Mouse (Mus musculus): ENCODE data around the gene Rbm15b. TPM values are rescaled to one million over a fixed set of nuclear protein-coding genes. Genes with fewer than 3 reads are reported as not detected.

The Rbm15b gene
- polyA plus RNA-seq, 1 experiment from 2014 or later, result 1.6 TPM

DNA sequence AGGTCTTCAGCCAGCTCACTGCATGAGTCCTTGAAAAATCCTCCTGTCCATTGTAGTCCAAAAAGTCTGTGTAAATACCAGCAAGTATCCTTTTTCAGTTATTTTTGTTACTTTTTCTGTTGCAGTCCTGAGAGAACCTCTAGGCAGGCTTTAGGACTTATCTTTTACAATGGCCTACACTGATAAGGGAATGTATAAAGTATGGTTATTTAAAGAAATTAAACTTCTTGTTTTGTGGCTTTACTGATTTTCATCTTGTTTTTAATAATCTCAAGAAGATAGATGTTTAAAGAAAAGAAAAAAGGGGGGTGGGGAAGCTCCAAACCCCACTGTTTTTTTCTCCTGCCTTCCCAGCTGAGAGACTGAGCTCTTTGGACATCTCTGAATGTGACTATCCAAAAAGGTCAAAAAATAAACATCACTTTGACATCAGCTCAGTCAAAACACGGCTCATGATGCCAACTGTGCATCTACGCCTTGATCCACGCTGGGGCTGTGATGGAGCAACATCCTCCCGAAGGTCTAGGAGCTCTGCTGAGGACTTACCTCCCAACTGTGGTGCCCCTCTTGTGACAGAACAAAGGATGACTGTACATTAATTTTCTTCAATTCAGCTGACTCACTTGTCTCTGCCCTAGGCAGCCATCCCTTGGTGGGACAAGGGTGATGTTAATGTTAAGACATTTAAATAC, 16.0 kb upstream of the Rbm15b start:
- Histone ChIP-seq H3K4me2 (ENCODE audit: low read depth, low read length) (no peak overlapping the region), H3K4me1 (ENCODE audit: control insufficient read depth, low read depth, low read length) (no peaks in the 10 kb centered on the region), H3K9ac (ENCODE audit: low read depth, low read length) (no peak overlapping the region), H3K9me3 (replicated peaks; ENCODE audit: control insufficient read depth, low read length) (no peaks in the 10 kb centered on the region), H3K27me3 (ENCODE audit: control insufficient read depth, insufficient read depth, low read depth, low read length) (no peaks in the 10 kb centered on the region), H3K36me3 (ENCODE audit: control insufficient read depth, insufficient read depth) (no peaks in the 10 kb centered on the region), H3K4me3 (ENCODE audit: low read depth, low read length) (no peak overlapping the region), H3K27ac (ENCODE audit: low read length) (no peak overlapping the region)
- ATAC-seq (ENCODE audit: low read depth), result no peak
- 48% methylated on average over 4 of the region's 4 CpGs for WGBS (ENCODE audit: insufficient replicate concordance)

DNA sequence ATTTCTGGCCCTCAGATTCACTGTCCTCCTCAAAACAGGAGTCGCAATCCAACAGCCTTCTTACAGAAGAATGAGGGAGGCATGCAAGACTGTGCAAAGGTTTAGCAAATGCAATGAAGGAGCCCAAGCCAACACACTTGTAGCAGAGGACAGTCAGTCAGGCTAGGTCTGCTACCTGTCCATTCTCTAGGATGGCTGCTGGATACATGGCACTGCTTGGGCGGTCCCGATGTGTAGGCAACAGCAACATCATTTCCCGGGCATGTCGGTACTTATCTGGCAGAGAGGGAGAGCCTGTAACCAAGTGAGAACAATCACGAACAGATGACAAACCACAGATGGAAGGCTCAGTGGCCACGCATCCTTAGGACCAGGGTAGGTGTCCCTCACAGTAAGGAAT, 14.4 kb upstream of the Rbm15b start:
- ATAC-seq (ENCODE audit: low read depth), result no peak
- no peak overlapping the region for H3K4me2 ChIP-seq (ENCODE audit: low read depth, low read length)
- WGBS (ENCODE audit: insufficient replicate concordance), result 60% methylated on average over 7 of the region's 7 CpGs

DNA sequence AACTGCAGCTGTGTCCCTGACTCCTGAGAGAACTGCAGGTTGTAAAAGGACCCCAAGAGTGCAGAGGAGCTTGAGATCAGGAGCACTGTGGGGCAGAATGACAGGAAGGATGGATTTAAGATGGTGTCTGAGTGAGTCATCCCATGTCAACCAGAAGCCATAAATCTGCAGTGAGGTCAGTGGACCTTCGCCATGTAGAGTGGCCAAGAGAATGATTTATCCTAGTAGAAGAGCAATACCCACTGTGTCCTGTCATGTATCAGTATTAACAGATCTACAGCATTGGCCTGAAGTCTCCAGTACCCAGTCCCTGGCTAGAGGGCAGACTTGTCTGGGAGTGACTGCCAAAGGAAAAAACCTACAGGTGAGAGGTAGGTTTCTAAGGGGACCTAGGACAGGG, 11.7 kb upstream of the Rbm15b start:
- Histone ChIP-seq H3K27ac (ENCODE audit: low read length) (no peak overlapping the region), H3K9ac (ENCODE audit: low read depth, low read length) (no peak overlapping the region), H3K4me2 (ENCODE audit: low read depth, low read length) (no peak overlapping the region), H3K4me1 (ENCODE audit: control insufficient read depth, low read depth, low read length) (no peaks in the 10 kb centered on the region), H3K36me3 (ENCODE audit: control insufficient read depth, insufficient read depth) (no peaks in the 10 kb centered on the region), H3K9me3 (replicated peaks; ENCODE audit: control insufficient read depth, low read length) (no peaks in the 10 kb centered on the region), H3K27me3 (ENCODE audit: control insufficient read depth, insufficient read depth, low read depth, low read length) (no peaks in the 10 kb centered on the region), H3K4me3 (ENCODE audit: low read depth, low read length) (no peak overlapping the region)
- WGBS (ENCODE audit: insufficient replicate concordance), result 52% methylated on average over 1 of the region's 1 CpGs
- ATAC-seq (ENCODE audit: low read depth), result no peak

More for the DNA sequence above, 14.4 kb upstream of the Rbm15b start:
- Histone ChIP-seq H3K4me1 (ENCODE audit: control insufficient read depth, low read depth, low read length) (no peaks in the 10 kb centered on the region), H3K9ac (ENCODE audit: low read depth, low read length) (no peak overlapping the region), H3K27me3 (ENCODE audit: control insufficient read depth, insufficient read depth, low read depth, low read length) (no peaks in the 10 kb centered on the region), H3K9me3 (replicated peaks; ENCODE audit: control insufficient read depth, low read length) (no peaks in the 10 kb centered on the region), H3K27ac (ENCODE audit: low read length) (no peak overlapping the region), H3K36me3 (ENCODE audit: control insufficient read depth, insufficient read depth) (no peaks in the 10 kb centered on the region), H3K4me3 (ENCODE audit: low read depth, low read length) (no peak overlapping the region)

DNA sequence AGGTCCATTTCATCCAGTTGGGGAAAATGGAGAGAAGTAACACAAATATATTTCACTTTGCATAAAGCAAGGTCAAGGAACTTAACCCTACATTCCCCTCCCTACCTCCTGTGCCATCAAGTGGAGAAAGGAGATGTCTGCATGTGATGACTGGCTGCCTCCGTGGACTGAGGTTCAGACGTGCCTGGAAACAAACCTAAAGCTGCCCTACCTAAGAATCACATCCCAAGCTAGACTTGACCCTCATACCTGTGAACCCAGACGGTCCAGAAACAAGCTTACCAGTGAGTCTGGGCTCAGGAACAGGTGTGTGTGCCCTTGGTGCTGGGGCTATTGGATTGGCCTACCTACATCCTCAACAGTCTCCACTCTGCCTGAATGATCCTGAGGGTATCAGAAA, 6.1 kb upstream of the Rbm15b start:
- Histone ChIP-seq H3K9me3 (replicated peaks; ENCODE audit: control insufficient read depth, low read length) (no peaks in the 10 kb centered on the region), H3K27ac (ENCODE audit: low read length) (no peak overlapping the region), H3K36me3 (ENCODE audit: control insufficient read depth, insufficient read depth) (peaks cover 22% of the 10 kb centered on the region), H3K4me1 (ENCODE audit: control insufficient read depth, low read depth, low read length) (peaks cover 28% of the 10 kb centered on the region), H3K4me3 (ENCODE audit: low read depth, low read length) (no peak overlapping the region), H3K9ac (ENCODE audit: low read depth, low read length) (no peak overlapping the region), H3K4me2 (ENCODE audit: low read depth, low read length) (no peak overlapping the region), H3K27me3 (ENCODE audit: control insufficient read depth, insufficient read depth, low read depth, low read length) (no peaks in the 10 kb centered on the region)
- ATAC-seq (ENCODE audit: low read depth), result no peak
- whole genome bisulfite sequencing (ENCODE audit: insufficient replicate concordance), result 55% methylated on average over 3 of the region's 3 CpGs

DNA sequence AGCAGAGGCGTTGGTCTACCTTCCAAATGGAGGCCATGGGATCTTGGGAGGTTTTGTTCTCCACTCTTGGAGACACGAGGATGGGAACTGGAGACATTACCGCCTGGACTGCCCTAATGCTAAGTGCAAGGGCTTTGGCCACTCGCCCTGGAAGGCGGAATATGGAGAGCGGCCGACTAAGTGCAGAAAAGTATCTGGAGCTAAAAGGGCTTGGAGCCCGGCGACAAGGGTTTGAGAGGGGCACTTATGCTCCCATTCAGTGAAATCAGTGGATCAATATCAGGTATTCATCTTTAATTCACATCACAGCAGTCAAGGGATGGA, 5.3 kb upstream of the Rbm15b start:
- H3K4me1 ChIP-seq (ENCODE audit: control insufficient read depth, low read depth, low read length), result peaks cover 36% of the 10 kb centered on the region
- WGBS (ENCODE audit: insufficient replicate concordance), result 1% methylated on average over 9 of the region's 9 CpGs

DNA sequence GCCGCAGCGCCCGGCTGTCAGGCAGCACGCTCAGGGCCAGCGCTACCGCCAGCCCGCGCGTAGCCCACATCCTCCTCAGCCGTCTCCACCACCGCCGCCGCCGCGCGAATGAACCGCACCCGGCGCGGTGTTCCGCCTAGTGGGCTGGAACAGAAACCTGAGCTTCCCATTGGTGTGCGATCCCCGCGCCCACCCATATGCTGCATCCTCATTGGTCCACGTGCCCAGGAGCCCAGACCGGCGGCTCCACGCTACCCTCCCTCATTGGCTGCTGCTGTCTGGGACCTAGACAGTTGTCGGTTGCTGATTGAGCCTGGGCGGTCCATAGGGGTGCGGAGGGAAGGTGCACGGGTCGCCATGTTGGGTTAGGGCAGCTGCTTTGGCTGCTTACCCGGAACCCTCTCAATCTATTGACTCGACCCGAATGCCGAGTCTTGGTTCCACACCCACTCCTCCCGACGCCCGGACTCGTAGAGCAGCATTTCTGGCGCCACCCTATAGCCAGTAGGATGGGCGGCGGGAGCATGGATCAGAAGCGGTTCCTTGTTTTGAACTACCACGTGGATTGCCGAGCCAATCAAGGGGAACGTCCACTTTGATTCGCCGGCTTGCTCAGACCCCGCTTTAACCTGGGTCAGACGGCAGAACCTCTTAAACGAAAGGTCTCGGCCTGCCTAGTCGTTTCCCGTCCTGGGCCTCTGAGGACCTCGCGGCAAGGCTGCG, 4.8 kb upstream of the Rbm15b start, which contains the start of gene Manf:
Gene Manf (minus strand): TSS at position 151 of the 723 bp plus-strand sequence.
- WGBS (ENCODE audit: insufficient replicate concordance), result under 1% methylated on average over 59 of the region's 59 CpGs
- Histone ChIP-seq H3K4me3 (ENCODE audit: low read depth, low read length) (peak within 1 kb of the TSS; percentile 82), H3K27ac (ENCODE audit: low read length) (peak within 1 kb of the TSS; percentile 96), H3K36me3 (ENCODE audit: control insufficient read depth, insufficient read depth) (peaks cover 26% of the 10 kb centered on the region), H3K4me1 (ENCODE audit: control insufficient read depth, low read depth, low read length) (peaks cover 38% of the 10 kb centered on the region), H3K4me2 (ENCODE audit: low read depth, low read length) (peak within 1 kb of the TSS; percentile 95), H3K9ac (ENCODE audit: low read depth, low read length) (peak within 1 kb of the TSS; percentile 93), H3K27me3 (ENCODE audit: control insufficient read depth, insufficient read depth, low read depth, low read length) (no peaks in the 10 kb centered on the region), H3K9me3 (replicated peaks; ENCODE audit: control insufficient read depth, low read length) (no peaks in the 10 kb centered on the region)
- peak; percentile 95 for ATAC-seq (ENCODE audit: low read depth)

More for the DNA sequence above, 5.3 kb upstream of the Rbm15b start:
- H3K27me3 ChIP-seq (ENCODE audit: control insufficient read depth, insufficient read depth, low read depth, low read length), result no peaks in the 10 kb centered on the region
- H3K36me3 ChIP-seq (ENCODE audit: control insufficient read depth, insufficient read depth), result peaks cover 26% of the 10 kb centered on the region
- H3K9ac ChIP-seq (ENCODE audit: low read depth, low read length), result peak overlapping the region; percentile 81
- no peaks in the 10 kb centered on the region for H3K9me3 ChIP-seq (replicated peaks; ENCODE audit: control insufficient read depth, low read length)
- no peak for ATAC-seq (ENCODE audit: low read depth)
- peak overlapping the region; percentile 82 for H3K4me3 ChIP-seq (ENCODE audit: low read depth, low read length)
- H3K4me2 ChIP-seq (ENCODE audit: low read depth, low read length), result peak overlapping the region; percentile 95
- H3K27ac ChIP-seq (ENCODE audit: low read length), result peak overlapping the region; percentile 96

DNA sequence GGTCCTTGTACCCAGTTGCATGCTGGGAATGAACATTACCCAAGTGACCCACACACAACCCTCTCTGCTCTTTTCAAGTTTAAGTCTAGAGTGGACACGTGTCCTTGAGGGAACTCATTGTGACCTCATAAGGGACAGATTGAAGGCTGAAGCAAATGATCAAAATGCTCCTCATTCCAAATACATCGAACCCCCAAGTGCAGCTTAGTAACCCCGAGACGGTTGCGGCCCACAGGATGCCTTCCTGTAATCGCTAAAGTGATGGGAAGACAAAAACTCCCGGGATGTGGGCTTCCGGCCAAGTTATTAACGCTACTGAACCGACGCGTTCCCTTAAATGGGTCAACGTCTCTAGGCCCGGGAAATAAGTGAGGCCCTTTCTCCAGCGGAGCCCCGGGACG, 4.1 kb upstream of the Rbm15b start:
- under 1% methylated on average over 17 of the region's 17 CpGs for WGBS (ENCODE audit: insufficient replicate concordance)
- H3K9me3 ChIP-seq (replicated peaks; ENCODE audit: control insufficient read depth, low read length), result no peaks in the 10 kb centered on the region
- H3K36me3 ChIP-seq (ENCODE audit: control insufficient read depth, insufficient read depth), result peaks cover 26% of the 10 kb centered on the region
- peak overlapping the region; percentile 88 for H3K27ac ChIP-seq (ENCODE audit: low read length)
- peak overlapping the region; percentile 76 for H3K4me2 ChIP-seq (ENCODE audit: low read depth, low read length)
- H3K9ac ChIP-seq (ENCODE audit: low read depth, low read length), result peak overlapping the region; percentile 93
- peak overlapping the region; percentile 82 for H3K4me3 ChIP-seq (ENCODE audit: low read depth, low read length)
- peaks cover 38% of the 10 kb centered on the region for H3K4me1 ChIP-seq (ENCODE audit: control insufficient read depth, low read depth, low read length)
- no peaks in the 10 kb centered on the region for H3K27me3 ChIP-seq (ENCODE audit: control insufficient read depth, insufficient read depth, low read depth, low read length)
- ATAC-seq (ENCODE audit: low read depth), result no peak

DNA sequence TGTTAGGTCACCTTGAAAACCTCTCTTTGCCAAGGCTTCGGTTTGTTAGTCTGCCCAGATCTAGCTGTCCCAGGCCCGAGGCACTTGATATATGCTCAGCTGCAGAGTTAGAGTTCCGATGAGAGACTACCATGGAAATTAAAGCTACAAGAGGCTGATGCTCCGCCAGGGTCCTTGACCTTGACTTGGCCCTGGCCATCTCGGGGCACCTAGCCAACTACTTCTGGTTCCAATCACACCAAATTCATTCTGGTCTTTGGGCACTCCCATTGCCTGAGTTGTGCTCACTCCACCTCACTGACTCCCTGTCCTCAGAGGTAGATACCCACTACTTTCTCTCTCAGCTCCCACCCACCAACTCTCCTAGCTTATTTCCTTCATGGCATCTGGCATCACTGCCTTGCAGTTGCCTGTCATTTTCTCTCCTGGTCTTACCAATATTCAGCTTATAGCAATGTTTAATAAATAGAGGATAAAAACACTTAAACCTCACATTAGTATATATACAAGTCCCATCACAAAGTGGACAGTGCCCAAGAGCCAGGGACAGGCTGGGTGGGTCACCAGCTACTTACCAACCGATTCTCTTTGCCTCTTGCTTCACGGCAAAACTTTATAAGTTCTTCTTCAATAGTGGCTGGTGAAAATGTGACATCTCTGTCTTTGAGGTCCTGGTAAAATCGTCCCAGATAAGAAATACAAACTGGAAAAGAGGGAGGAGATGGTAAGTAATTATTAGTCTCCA, 3.4 kb upstream of the Rbm15b start:
- H3K27me3 ChIP-seq (ENCODE audit: control insufficient read depth, insufficient read depth, low read depth, low read length), result no peaks in the 10 kb centered on the region
- peak overlapping the region; percentile 76 for H3K4me2 ChIP-seq (ENCODE audit: low read depth, low read length)
- H3K9me3 ChIP-seq (replicated peaks; ENCODE audit: control insufficient read depth, low read length), result no peaks in the 10 kb centered on the region
- peaks cover 41% of the 10 kb centered on the region for H3K4me1 ChIP-seq (ENCODE audit: control insufficient read depth, low read depth, low read length)
- peak overlapping the region; percentile 82 for H3K4me3 ChIP-seq (ENCODE audit: low read depth, low read length)
- H3K27ac ChIP-seq (ENCODE audit: low read length), result no peak overlapping the region
- WGBS (ENCODE audit: insufficient replicate concordance), result 61% methylated on average over 8 of the region's 8 CpGs
- H3K9ac ChIP-seq (ENCODE audit: low read depth, low read length), result peak overlapping the region; percentile 93
- ATAC-seq (ENCODE audit: low read depth), result no peak
- peaks cover 26% of the 10 kb centered on the region for H3K36me3 ChIP-seq (ENCODE audit: control insufficient read depth, insufficient read depth)
